Mouse (Mus musculus): Measurements from ENCODE around the gene Hist1h3d. TPM values are rescaled to one million over a fixed set of nuclear protein-coding genes. Genes with fewer than 3 reads are reported as not detected.
"Not testable (repeated sequence)": the region's sequence is repeated elsewhere in the genome, so short reads cannot be mapped to it uniquely, and the experiment has no call there.

Gene Hist1h3d
- total and polyA plus RNA-seq, 3 experiments, result 3.7 to 524 (median 92.0) TPM

DNA sequence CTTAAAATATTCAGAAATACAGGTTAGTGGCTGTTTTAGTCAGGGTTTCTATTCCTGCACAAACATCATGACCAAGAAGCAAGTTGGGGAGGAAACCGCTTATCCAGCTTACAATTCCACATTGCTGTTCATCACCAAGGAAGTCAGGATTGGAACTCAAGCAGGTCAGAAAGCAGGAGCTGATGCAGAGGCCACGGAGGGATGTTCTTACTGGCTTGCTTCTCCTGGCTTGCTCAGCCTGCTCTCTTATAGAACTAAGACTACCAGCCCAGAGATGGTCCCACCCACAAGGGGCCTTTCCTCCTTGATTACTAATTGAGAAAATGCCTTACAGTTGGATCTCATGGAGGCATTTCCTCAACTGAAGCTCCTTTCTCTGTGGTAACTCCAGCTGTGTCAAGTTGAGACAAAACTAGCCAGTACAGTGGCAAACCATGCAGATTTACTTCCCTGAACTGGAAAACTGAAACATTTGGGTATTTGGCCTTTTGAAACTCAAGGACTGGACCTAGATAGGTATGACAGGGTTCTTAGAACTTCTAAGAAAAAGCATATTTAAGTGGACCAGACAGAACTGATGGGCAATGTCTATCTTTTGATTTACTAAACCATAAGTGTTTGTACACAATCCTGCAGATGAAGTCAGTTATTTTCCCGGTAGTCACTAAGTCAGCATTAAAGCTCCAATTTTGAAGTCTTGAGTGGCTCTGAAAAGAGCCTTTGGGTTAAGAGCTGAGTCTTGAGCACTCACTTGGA lies 33.2 kb upstream of the Hist1h3d start:
- not testable (repeated sequence) for H3K27me3 ChIP-seq (ENCODE audit: insufficient read depth, low read length); ATAC-seq (ENCODE audit: extremely low read depth, insufficient number of reproducible peaks, low FRiP score, poor library complexity, severe bottlenecking); H3K9me3 ChIP-seq (replicated peaks); H3K36me3 ChIP-seq (replicated peaks); DNase-seq (ENCODE audit: low spot score)
- TF ChIP-seq POLR2AphosphoS5 (IDR thresholded peaks at IDR 0.05; ENCODE audit: insufficient replicate concordance, low read depth, low read length), result peak; percentile 79; the same call in 1 of the 2 replicates
- peaks cover 20% of the 10 kb centered on the region for H3K4me1 ChIP-seq (ENCODE audit: insufficient read depth, low read depth, low read length)
- H3K4me3 ChIP-seq (ENCODE audit: low read depth, low read length), result peak overlapping the region; percentile 68

DNA sequence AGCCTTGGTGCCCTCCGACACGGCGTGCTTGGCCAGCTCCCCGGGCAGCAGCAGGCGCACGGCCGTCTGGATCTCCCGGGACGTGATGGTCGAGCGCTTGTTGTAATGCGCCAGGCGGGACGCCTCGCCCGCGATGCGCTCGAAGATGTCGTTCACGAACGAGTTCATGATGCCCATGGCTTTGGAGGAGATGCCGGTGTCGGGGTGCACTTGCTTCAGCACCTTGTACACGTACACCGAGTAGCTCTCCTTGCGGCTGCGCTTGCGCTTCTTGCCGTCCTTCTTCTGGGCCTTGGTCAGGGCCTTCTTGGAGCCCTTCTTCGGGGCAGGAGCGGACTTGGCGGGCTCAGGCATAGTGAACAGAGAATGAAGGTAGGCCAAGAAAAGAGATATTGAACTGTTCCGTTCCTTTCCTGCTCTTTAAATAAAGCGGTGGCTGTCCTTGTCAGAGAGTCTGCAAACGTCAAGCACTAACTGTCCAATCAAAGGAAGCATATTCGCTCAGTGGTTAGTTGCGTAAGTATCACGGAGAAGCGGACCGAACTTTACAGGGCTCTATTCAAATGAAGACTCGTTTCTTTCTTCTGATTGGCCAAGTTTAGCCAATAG lies 32.5 kb upstream of the Hist1h3d start, which contains the start of gene Hist1h2bh:
Gene Hist1h2bh, minus strand, starts transcription at position 394 of the 609 bp plus-strand sequence.
- peak; percentile 93; the same call in 1 of the 2 replicates for TF ChIP-seq POLR2AphosphoS5 (IDR thresholded peaks at IDR 0.05; ENCODE audit: insufficient replicate concordance, low read depth, low read length)
- peaks cover 19% of the 10 kb centered on the region for H3K4me1 ChIP-seq (ENCODE audit: insufficient read depth, low read depth, low read length)
- ATAC-seq (ENCODE audit: extremely low read depth, insufficient number of reproducible peaks, low FRiP score, poor library complexity, severe bottlenecking) (peak; percentile 88), DNase-seq (ENCODE audit: low spot score) (peak; percentile 68)
- H3K9me3 ChIP-seq (replicated peaks); H3K27me3 ChIP-seq (ENCODE audit: insufficient read depth, low read length); H3K36me3 ChIP-seq (replicated peaks): not testable (repeated sequence)
- H3K4me3 ChIP-seq (ENCODE audit: low read depth, low read length), result peak within 1 kb of the TSS; percentile 69

- no peaks in the 10 kb centered on the region for H3K36me3 ChIP-seq (replicated peaks)
- no peaks in the 10 kb centered on the region for H3K9me3 ChIP-seq (replicated peaks)
- H3K4me1 ChIP-seq (ENCODE audit: insufficient read depth, low read depth, low read length), result peaks cover 19% of the 10 kb centered on the region
- TF ChIP-seq GATA1 (IDR thresholded peaks at IDR 0.05; ENCODE audit: borderline replicate concordance, low read length) (no peak), CTCF (IDR thresholded peaks at IDR 0.05; ENCODE audit: low read depth, low read length) (no peak), POLR2AphosphoS5 (IDR thresholded peaks at IDR 0.05; ENCODE audit: insufficient replicate concordance, low read depth, low read length) (peak; percentile 97)
- ATAC-seq (ENCODE audit: extremely low read depth, insufficient number of reproducible peaks, low FRiP score, poor library complexity, severe bottlenecking) (peak; percentile 73), DNase-seq (ENCODE audit: low spot score) (peak; percentile 66)
- H3K4me3 ChIP-seq (ENCODE audit: low read depth, low read length), result peak within 1 kb of the TSS; percentile 69
- H3K27me3 ChIP-seq (ENCODE audit: insufficient read depth, low read length), result no peaks in the 10 kb centered on the region
These were observed 31.4 kb upstream of the Hist1h3d start, which contains the start of gene Hist1h3f for GRCm38 (mm10) chr13:23543965-23544786. Hist1h3f (plus strand) TSS chr13:23544052.

DNA sequence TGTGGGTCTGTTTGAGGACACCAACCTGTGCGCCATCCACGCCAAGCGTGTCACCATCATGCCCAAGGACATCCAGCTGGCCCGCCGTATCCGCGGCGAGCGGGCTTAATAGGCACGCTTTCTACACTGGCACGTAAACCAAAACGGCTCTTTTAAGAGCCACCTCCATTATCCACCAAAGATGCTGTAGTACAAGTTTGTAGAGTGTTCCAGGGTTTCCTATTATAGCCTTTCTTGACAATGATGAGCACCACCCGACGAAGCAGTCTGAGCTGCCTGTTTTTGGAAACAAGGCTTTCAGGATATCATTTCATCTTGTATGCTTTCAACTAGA lies 30.8 kb upstream of the Hist1h3d start:
- TF ChIP-seq POLR2AphosphoS5 (IDR thresholded peaks at IDR 0.05; ENCODE audit: insufficient replicate concordance, low read depth, low read length), result 0 out of 2 replicates have a peak, but pooled peaks have one; percentile 28
- not testable (repeated sequence) for H3K36me3 ChIP-seq (replicated peaks); H3K27me3 ChIP-seq (ENCODE audit: insufficient read depth, low read length); DNase-seq (ENCODE audit: low spot score); H3K9me3 ChIP-seq (replicated peaks)
- ATAC-seq (ENCODE audit: extremely low read depth, insufficient number of reproducible peaks, low FRiP score, poor library complexity, severe bottlenecking), result 0 out of 2 replicates have a peak, but pooled peaks have one; percentile 9
- peaks cover 22% of the 10 kb centered on the region for H3K4me1 ChIP-seq (ENCODE audit: insufficient read depth, low read depth, low read length)
- H3K4me3 ChIP-seq (ENCODE audit: low read depth, low read length), result peak overlapping the region; percentile 65

GRCm38 (mm10) chr13:23546694-23547093 lies 28.9 kb upstream of the Hist1h3d start:
- ATAC-seq (ENCODE audit: extremely low read depth, insufficient number of reproducible peaks, low FRiP score, poor library complexity, severe bottlenecking) (no peak), DNase-seq (ENCODE audit: low spot score) (no peak)
- Histone ChIP-seq H3K27me3 (ENCODE audit: insufficient read depth, low read length) (no peaks in the 10 kb centered on the region), H3K4me3 (ENCODE audit: low read depth, low read length) (no peak overlapping the region), H3K36me3 (replicated peaks) (no peaks in the 10 kb centered on the region), H3K9me3 (replicated peaks) (no peaks in the 10 kb centered on the region), H3K4me1 (ENCODE audit: insufficient read depth, low read depth, low read length) (peaks cover 25% of the 10 kb centered on the region)
- TF ChIP-seq GATA2 (IDR thresholded peaks at IDR 0.05; ENCODE audit: borderline replicate concordance, low read depth, low read length) (no peak), POLR2AphosphoS5 (IDR thresholded peaks at IDR 0.05; ENCODE audit: insufficient replicate concordance, low read depth, low read length) (no peak), GATA1 (IDR thresholded peaks at IDR 0.05; ENCODE audit: borderline replicate concordance, low read length) (no peak), CTCF (IDR thresholded peaks at IDR 0.05; ENCODE audit: low read depth, low read length) (no peak), TAL1 (conservative IDR thresholded peaks at IDR 0.05; ENCODE audit: low read depth, low read length) (no peak)

DNA sequence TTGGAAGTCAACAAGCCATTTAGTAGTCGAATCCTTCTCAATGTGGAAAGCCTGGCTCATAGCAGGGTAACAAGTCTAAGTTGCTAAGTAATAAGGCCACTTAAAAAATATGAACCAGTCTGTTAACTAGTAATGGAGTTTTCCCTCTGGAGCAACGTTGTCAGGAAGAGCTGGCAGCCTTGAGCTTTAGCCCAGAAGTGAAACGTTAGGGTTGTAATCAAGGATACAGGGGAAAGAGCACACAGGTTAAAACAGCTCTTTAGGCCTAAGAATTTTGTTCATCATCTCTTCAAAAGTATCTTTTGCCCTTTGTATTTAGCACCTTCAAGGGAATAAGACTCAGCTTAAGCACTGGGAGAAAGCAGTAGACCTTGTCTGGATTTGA lies 24.8 kb upstream of the Hist1h3d start:
- ATAC-seq (ENCODE audit: extremely low read depth, insufficient number of reproducible peaks, low FRiP score, poor library complexity, severe bottlenecking) (no peak), DNase-seq (ENCODE audit: low spot score) (no peak)
- Histone ChIP-seq H3K27me3 (ENCODE audit: insufficient read depth, low read length) (no peaks in the 10 kb centered on the region), H3K4me3 (ENCODE audit: low read depth, low read length) (peak overlapping the region; percentile 67; the same call in 1 of the 2 replicates), H3K36me3 (replicated peaks) (no peaks in the 10 kb centered on the region), H3K4me1 (ENCODE audit: insufficient read depth, low read depth, low read length) (peaks cover 43% of the 10 kb centered on the region), H3K9me3 (replicated peaks) (no peaks in the 10 kb centered on the region)
- no peak for TF ChIP-seq GATA1 (IDR thresholded peaks at IDR 0.05; ENCODE audit: borderline replicate concordance, low read length)
- no peak for TF ChIP-seq CTCF (IDR thresholded peaks at IDR 0.05; ENCODE audit: low read depth, low read length)
- TF ChIP-seq TAL1 (conservative IDR thresholded peaks at IDR 0.05; ENCODE audit: low read depth, low read length), result no peak
- peak; percentile 92; the same call in 1 of the 2 replicates for TF ChIP-seq POLR2AphosphoS5 (IDR thresholded peaks at IDR 0.05; ENCODE audit: insufficient replicate concordance, low read depth, low read length)
